Mouse (Mus musculus): ENCODE measurements around the gene Atg16l2.

- no peak for TF ChIP-seq POLR2A (IDR thresholded peaks at IDR 0.05; ENCODE audit: low read depth, low read length)
- no peak for TF ChIP-seq CTCF (IDR thresholded peaks at IDR 0.05; ENCODE audit: extremely low read depth, insufficient read length, insufficient replicate concordance, low read depth, low read length)
These were observed 43.6 kb downstream of the Atg16l2 start for GRCm38 (mm10) chr7:101258482-101258881.
